Mouse (Mus musculus) heart, adult 11 months (tissue): Measurements from ENCODE around the gene Cers6.

Experiments used
- DNase-seq: peaks from one replicate; pipeline ENCODE4 v3.0.0; 2022

Gene Cers6

DNA sequence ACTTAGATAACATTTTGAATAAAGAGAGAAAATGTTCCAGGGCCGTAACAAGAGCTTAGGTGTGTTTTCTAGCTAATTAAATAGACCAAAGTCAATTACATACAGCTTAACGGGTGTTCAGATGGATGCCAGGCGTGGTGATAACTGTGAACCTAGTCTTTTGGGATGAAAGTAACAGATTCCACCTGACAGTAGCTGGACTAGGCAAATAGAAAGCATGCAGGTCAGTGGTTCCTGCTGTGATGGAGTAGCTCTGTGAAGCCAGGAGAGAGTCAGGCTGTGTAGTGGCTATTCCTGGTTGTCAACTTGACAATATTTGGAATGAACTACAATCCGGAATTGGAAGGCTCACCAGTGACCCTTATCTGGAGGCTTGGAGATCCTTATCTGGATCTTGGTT, 56.3 kb downstream of the Cers6 start:
- DNase-seq = no peak

DNA sequence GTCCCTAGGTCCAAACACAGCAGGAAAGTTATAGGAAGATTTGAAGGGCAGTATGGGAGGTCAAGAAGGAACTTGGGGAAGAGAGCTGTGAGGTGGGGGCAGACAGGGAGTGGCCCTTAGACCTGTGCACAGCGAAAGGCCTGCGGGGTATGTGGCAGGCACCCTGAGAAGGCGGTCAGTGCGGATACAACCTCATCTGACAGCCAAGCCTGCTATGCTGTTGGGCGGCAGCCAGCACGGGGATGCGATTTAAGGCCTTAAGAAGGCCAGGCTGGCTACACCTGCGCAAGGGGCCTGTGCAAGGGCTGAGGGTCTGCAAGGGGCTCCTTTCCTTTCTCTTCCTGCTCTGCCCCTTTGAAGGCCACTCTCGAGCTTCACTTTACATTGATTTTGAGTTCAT, 63.1 kb downstream of the Cers6 start:
- DNase-seq = peak; percentile 85

GRCm38 (mm10) chr2:68925542-68925941, 64.3 kb downstream of the Cers6 start:
- DNase-seq = peak; percentile 59

- peak; percentile 41 for DNase-seq
These were observed 65.9 kb downstream of the Cers6 start for GRCm38 (mm10) chr2:68926913-68927790.

- no peak for DNase-seq
These were observed 71.0 kb downstream of the Cers6 start for GRCm38 (mm10) chr2:68932240-68932639.

DNA sequence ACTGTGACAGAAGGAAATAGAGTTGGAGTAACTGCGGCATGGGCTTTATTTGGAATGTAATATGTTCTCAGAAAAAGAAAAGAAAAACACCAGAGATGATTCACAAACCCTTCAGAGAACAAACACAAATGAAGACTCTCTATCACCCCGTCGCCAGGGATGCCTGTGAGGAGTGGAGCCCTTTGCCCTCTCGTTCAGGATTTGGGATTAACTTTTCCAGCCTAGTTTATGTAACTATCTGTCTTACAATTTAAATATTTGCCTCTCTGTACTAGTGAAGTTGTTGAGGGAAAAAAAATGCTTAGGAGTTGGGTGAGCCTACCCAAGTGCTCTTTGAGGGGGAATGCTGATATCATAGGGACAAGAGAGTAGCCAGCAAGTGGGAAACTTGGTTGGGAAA, 71.4 kb downstream of the Cers6 start:
- no peak for DNase-seq

DNA sequence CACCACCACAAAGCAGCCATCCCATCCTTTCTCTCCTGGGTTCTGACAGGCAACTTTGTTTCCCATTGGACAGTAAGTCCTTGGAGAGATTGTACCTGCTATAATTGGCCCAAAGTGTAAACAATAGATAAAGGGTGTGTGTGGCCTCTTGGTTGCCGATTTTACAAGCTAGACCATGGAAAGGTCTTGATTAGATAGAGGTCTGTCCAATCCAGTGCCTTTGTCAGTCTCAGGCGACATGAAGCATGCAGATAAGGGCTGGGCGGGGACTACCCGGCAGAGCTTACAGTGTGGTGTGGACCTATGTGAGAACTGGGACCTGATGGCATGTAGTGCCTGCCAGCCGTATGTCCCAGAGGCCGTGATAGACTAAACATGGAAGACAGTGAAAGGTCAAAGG, 73.4 kb downstream of the Cers6 start:
- peak; percentile 97 for DNase-seq

DNA sequence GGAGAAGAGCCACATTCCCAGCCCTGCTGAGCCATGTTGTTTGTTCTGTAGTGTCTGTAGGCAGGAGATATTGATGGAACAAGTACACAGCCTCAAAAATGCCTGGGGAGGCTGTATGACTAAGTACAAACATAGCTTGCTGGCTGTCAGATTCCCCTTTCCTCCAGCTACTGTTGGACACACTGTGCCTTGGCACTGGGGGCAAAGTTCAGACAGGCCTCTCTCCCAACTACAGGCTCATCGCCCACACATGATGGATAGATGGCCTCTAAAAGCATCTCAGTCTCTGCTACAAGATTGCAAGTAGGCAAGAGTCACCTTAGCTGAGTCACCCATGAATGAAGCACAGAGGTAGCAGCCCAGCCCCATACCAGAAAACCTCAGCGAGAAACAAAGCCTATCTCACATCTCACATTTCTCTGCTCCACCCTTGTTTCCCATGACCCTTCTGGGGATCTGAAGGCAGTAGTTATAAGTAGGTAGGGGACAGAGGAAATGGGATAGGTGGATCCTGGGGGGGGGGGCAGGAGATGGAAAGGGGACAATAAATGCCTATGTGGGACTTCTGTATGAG, 74.6 kb downstream of the Cers6 start:
- no peak for DNase-seq

GRCm38 (mm10) chr2:68936773-68937172, 75.5 kb downstream of the Cers6 start:
- DNase-seq = no peak

DNA sequence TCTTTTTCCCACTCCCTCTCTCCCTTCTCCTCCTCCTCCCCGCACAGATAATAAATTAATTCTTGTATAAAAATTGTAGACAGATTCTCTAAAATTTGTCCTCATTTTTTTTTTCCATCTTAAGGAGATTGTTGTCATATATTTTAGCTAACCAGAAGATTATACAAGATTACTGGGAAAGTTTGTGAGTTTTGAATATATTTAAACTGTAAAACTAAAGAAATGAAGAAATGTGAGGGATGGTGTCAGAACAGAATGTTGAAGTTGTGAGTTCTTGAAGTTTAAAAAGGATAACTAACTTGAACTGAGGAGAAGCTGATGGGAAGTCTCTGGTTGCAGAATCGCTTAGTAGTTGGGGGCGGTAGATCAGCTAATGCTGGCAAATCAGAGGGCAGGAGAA, 76.6 kb downstream of the Cers6 start:
- DNase-seq = no peak

DNA sequence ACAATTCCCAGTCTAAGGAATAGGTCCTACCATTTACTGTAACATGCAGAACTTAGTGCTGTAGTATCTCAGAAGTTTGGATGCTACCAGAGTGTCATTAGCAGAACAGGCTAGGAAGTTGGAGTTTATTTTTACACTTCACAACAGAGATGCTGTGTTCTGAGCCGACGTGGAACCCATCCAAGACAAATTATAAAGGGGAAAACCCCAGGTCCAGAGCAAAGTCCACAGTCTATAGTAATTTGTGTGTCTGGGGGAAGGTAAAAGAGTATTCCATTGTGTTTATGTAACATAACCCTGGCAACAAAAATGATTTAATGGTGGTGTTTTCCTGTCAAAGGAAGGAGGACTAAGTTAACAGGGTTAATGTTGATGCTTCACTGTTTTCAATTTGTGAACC, 83.7 kb downstream of the Cers6 start:
- peak; percentile 55 for DNase-seq

DNA sequence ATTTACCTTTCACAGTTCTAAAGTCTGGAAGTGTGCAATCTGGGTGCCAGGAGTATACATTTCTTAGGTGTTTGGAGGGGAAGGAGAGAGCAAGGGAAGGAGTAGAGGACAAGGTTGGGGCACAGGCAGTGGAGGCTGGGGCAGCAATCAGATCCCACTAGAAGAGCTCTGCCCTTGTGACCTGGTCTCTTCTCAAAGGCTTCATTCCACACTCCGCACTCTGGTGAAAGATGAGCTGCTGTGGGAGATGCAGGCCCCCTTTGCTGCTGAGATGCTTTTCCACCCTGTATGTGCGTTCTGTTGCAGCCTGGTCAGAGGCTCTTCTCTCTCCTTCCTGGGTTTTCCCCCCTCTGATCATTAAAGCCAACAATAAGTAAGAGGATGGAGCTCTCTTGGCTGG, 84.7 kb downstream of the Cers6 start:
- DNase-seq = no peak

- DNase-seq = no peak
These were observed 85.6 kb downstream of the Cers6 start for GRCm38 (mm10) chr2:68946819-68947218.

DNA sequence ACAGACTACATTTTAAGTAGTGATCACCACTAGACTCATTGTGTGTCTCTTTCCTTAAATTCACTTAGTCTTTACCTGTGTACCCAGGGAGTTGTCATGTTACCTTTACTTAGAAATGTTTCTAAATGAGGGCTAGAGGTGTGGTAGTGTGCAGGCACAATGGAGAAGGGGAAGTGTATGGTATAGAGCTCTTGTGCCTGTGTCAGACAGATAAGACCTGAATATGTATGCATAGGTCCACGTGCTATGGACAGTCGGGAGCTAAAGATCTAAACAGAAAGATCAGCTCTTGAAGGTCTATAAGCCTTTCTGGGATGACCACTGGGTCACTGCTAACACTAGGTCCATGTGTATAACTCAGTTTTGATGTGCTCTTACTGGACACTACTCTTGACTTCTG, 87.9 kb downstream of the Cers6 start:
- DNase-seq = no peak

DNA sequence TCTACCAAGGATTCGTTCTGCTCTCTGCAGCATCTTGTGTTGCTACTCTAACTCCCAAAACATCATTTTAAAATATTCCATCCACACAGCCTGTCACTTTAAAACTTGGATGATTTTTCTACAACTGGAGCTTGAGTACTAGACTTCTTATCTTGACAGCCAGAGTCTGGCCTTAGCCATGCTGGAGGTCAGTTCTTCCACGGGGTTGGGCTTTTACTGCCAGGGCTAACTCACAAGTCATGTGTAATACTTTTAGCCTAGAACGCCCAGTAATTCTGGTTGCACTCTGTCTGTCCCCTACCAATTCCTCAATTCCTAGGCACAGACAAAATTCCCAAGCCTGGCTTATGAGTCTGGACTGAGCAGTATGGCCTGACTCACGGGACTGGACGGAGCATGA, 88.5 kb downstream of the Cers6 start:
- peak; percentile 94 for DNase-seq

GRCm38 (mm10) chr2:68951706-68952105, 90.5 kb downstream of the Cers6 start:
- DNase-seq = no peak

DNA sequence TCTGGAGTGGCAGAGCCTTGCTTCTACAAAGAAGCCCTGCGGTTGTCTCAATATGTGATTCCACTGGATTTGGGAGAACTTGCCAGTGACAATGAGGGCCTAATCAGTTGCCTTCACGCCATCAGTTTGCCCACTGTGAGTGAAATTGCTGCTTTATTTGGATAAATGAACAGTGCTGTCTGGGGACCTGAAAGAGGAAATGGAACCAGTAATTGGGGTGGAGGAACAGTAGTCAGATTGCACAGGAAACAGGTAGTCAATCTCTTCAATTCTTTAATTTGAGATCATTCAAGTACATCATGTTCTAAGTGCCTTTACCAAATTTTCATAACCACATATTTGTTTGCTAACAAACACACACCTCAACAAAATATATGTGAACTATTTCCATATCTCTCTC, 92.4 kb downstream of the Cers6 start:
- no peak for DNase-seq

- no peak for DNase-seq
These were observed 94.3 kb downstream of the Cers6 start for GRCm38 (mm10) chr2:68955496-68955895.

GRCm38 (mm10) chr2:68956146-68956545, 94.9 kb downstream of the Cers6 start:
- DNase-seq = peak; percentile 57

DNA sequence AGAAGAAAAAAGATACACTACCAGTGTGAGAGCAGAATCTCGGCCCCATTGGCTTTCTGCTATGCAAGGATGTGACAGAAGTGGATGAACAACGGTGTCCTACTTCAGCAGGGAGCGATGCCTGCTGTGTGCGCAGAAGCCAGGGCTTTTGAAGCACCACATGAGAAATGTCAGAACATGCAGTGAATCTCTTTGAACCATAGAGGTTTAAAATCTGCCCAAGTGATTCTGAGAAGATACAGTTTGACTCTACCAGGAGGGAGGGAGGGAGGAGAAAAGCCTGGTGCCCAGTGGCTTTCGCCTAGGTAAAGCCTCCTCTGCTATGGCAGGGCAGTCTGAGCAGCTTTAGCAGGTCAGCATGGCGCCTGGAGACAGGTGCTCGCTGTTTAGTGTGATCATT, 96.6 kb downstream of the Cers6 start:
- DNase-seq = peak; percentile 66

DNA sequence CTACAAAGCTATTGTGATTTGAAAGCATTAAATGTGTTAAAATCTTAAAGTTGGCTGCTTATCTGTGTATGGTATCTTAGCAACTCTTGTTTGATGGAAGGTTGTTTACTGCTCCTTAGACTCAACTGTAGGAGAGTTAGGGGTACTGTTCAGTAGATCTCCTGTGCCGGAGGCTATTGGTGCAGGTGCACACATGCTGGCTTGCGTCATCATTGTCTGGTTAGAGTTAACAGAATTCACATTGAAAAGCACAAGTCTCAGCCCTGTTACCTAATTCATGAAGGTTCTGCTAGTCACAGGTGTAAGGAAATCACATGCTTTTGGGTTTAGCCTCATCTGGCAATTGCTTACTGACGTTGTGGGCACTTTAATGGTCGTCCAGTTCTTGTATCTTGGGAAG, 98.3 kb downstream of the Cers6 start:
- DNase-seq = peak; percentile 9

DNA sequence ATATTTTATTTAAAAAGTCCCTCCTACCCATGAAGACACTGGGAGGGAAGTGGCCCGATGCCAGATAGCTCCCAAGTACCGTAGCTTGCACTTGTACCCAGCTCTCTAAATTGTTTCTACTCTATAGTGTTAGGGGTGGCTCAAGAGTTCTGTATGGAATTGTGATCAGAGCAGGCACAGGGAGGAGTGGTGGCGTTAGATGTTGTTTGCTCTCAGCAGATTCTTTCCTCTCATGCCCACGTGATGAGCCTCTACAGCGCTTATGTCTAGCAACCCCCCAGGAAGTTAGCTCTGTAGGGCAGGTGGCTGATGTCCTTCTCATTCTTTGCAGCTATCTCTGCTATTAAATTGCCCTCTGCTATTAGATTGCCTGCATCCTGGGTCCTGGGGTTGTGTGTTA, 98.8 kb downstream of the Cers6 start:
- peak; percentile 69 for DNase-seq

DNA sequence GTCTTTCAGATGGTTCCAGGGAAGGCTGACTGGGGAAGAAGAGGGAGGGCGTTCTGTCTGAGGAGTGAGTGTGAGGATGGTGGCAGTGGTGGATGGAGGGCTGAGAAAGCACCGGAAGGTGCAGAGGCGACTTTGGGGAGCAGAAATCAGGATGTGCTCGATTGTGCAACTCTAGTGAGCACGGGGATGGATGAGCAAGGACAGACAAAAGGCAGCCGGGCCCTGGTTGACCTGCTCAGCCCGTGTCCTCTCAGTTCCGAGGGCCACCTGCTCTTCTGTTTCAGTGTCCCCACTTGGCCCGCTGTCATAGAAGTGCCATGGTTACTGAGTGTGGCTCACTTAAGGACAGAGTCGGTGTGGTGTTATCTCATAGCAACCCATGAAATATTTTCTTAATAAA, 99.4 kb downstream of the Cers6 start:
- peak; percentile 56 for DNase-seq

DNA sequence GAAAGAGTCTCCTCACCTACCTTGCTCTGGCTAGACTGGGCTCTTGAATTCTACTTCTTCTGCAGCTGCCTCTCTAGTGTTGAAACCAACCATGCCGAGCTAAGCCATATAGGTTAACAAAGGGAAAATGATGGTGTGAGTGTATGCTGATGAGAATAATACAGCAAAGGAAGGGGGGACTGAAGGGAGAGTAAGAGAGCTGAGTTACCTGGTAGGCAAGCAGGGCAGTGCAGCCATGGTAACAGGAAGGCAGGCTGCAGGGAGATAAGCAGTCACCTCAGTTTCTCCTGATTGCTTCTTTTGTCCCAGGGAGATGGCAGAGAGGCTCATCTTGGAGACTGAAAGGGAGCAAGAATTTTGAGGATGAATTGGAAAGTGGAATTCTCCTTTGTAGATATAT, 105.1 kb downstream of the Cers6 start:
- DNase-seq = no peak

- no peak for DNase-seq
These were observed 106.8 kb downstream of the Cers6 start for GRCm38 (mm10) chr2:68968028-68968427.
